Mouse (Mus musculus) spleen, postnatal 10 days (tissue): Measurements from ENCODE around the gene Zfp708.
"Not testable (repeated sequence)": the region's sequence is repeated elsewhere in the genome, so short reads cannot be mapped to it uniquely, and the experiment has no call there.

Source experiments
- DNase-seq, 2 experiments: peaks; one replicate each; pipeline ENCODE4 v3.0.0; 2021 to 2022; ENCODE audit warnings: low spot score in 2 of 2

The Zfp708 gene

DNA sequence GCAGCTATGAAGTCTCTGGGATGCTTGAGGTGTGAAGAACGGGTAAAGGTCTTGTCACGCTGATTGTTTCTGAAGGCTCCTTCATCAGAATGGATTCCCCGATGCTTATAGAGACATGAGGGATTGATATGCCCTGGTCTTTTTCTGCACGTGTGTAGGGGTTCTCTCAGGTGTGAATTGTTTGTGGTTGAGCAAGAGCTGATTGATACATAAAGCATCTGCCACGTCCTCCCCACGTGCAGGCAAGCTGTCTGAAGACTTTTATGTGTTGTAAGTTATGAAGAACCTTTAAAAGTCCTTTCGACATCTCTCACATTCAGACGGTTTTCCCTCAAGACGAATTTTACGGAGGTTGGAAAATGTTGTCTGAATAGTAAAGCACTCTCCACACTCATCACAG lies at the start of gene Zfp708:
Zfp708 (minus strand) TSS at position 101 of the 400 bp plus-strand sequence.
- no peak for DNase-seq

- DNase-seq: peak; percentile 40 to 78
Observed at GRCm38 (mm10) chr13:67128038-67128721, 30.4 kb upstream of the Zfp708 start.

- not testable (repeated sequence) for DNase-seq
Observed at GRCm38 (mm10) chr13:67127507-67127906, 29.7 kb upstream of the Zfp708 start.

- DNase-seq: no peak
Observed at GRCm38 (mm10) chr13:67124460-67124859, 26.7 kb upstream of the Zfp708 start.

DNA sequence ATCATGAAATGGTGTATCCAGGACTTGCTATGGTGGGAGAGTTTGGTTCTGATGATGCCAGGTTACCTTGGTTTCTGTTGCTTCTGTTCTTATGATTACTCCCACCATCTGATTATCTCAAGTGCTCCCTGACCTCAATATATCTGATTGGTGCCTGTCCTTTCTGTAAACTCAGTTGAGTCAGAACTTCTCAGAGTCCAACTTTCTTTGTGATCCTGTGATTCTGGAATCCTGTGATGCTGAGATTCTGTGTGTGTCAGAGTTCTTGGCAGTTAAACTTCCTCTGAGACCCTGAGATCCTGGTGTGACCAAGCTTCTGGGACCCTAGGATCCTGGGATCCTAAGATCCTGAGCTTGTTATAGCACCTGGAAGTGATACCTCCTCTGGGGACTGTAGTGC lies 23.6 kb upstream of the Zfp708 start, which contains the start of gene Zfp759:
Zfp759 (plus strand) TSS at position 301 of the 400 bp plus-strand sequence.
- not testable (repeated sequence) for DNase-seq

DNA sequence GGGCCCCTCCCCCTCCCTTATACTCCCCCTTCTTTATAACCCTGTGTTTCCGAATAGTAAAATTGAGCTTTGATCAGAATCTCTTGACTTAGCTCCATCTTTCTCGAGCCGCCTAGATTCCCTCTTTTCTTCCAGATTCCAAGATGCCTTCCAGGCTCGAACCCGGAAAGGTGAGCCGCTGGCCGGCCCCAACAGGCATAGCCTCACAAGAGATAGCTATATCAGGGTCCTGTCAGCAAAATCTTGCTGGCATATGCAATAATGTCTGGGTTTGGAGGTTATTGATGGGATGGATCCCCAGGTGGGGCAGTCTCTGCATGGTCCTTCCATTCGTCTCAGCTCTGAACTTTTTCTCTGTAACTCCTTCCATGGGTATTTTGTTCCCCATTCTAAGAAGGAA lies 18.4 kb upstream of the Zfp708 start, which contains the start of gene Rslcan18:
Rslcan18 (minus strand) TSS at position 101 of the 400 bp plus-strand sequence.
- not testable (repeated sequence) for DNase-seq

DNA sequence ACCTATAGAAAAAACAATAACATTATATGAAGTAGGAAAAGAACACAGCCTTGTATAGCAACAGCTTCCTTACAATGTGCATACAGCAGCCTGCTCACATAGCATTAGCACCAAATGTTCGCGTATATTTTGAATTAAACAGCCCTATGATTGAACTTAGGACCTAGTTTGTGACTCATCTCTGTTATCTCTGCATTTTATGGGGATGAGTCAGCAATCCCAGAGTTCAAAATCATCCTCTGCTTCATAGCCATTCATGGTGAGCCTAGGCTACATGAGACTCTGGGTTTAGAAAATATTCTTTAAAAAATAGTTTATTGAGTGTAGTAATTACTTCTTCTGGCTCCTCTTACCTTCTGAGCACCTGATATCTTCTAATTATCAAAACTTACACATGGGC lies 15.5 kb upstream of the Zfp708 start:
- no peak for DNase-seq

GRCm38 (mm10) chr13:67112096-67112495 lies 14.3 kb upstream of the Zfp708 start:
- no peak for DNase-seq

- DNase-seq: peak; percentile 18 to 59
Observed at GRCm38 (mm10) chr13:67108821-67109206, 11.0 kb upstream of the Zfp708 start.

GRCm38 (mm10) chr13:67108194-67108820 lies 10.5 kb upstream of the Zfp708 start, which contains the start of gene Gm28557:
Gene Gm28557, minus strand, starts transcription at chr13:67108604.
- peak; percentile 66 to 90 for DNase-seq

GRCm38 (mm10) chr13:67107681-67108080 lies 9.9 kb upstream of the Zfp708 start:
- DNase-seq: peak in 1 of 2 experiments; percentile 8

GRCm38 (mm10) chr13:67090154-67090553 lies 7.6 kb downstream of the Zfp708 start:
- DNase-seq: no peak

GRCm38 (mm10) chr13:67081946-67082345 lies 15.8 kb downstream of the Zfp708 start:
- no peak for DNase-seq

GRCm38 (mm10) chr13:67081142-67081713 lies 16.5 kb downstream of the Zfp708 start:
- DNase-seq: peak; percentile 59 to 60

- DNase-seq: no peak
Observed at GRCm38 (mm10) chr13:67077244-67077643, 20.5 kb downstream of the Zfp708 start.

DNA sequence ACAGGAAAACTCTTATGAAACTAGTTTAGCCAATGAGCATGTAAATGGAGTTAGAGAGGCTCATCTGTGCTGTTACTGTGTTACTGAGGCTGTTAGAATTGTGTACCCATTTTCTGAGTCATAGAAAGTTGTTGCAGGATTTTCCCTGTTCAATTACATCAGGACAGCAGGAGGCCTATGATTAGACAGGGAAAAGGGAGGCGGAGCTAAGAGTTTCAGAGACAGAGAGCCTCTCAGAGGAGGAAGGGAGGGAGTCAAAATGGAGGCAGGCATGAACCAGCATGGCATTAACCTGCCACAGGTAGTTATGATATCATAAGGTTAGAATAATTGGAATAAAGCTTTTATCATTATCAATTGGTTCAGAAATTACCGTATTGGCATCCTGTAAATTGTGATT lies 25.0 kb downstream of the Zfp708 start:
- DNase-seq: no peak

- DNase-seq: no peak
Observed at GRCm38 (mm10) chr13:67065386-67065785, 32.4 kb downstream of the Zfp708 start.

DNA sequence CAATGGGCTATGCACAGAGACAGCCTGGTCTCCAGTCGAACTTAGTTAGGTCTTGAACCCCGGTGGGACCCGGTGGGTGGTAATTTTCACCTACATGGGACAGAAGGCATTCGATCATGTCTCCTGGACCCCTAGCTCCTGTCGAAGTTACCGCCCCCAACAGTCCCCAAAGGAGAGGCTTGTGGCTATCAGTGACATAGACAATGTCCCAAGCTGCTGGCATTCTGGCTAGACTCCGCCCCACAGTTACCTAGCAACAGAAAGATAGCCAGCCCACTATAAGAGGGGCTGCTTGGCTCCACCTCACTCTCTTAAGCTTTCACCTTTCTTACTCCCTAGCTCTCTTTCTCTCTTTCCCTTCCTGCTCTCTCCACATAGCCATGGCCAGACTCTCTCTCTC lies 35.3 kb downstream of the Zfp708 start:
- DNase-seq: no peak

DNA sequence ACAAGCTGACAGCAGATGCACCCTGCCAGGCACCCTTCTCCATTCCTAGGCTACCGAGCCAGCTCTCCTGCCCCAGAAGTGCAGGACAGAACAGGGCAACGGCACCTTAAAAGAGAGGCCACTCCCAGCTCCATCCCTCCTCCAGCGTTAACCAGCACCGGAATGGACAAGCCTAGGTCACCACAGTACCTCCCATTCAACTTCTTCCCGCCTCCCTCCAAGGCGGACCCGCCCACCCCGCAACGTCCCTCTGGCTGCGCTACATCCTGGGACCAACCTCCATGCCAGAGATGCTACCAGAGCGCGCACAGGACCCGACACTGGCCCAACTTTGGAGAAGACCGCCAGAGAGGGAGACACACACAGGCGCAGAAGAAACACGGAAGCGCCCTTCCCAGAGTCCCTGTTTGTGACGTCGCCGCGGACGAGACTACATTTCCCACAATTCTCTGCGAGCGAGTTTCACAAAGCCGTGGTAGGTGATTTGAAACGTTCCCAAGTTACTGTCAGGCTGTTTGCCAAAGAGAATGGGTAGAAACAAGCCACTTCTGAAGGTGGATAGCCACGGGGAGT lies 36.9 kb downstream of the Zfp708 start, which contains the start of gene Zfp712:
Zfp712 (minus strand) TSS at position 385 of the 573 bp plus-strand sequence.
- peak; percentile 79 to 89 for DNase-seq

- no peak for DNase-seq
Observed at GRCm38 (mm10) chr13:67060161-67060785, 37.5 kb downstream of the Zfp708 start.
